Mouse (Mus musculus): ENCODE measurements at regions not wholly inside any gene's neighbourhood (a gene's known extent, or its start where the extent isn't known, plus 50 kb on each side); places are given as distances from the start of the nearest gene placed in this dataset.

DNA sequence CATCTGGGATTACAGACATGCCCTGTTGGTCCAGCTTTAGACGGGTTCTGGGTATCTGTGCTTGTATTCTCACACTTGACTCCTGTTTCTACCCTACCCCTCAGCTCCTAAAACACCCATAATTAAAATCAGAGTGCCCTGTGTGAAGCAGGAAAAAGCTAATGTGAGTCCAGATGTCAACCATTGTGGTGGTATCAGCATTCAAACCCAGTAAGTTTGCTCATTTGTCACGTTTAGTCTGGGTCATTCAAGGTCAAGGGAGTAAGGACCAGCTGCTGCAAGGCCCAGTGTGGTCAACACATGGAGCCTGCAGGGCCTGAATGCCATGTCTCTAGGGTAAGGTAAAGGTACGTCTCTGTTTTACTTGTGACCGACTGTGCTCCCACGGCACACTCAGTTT lies 188.9 kb downstream of the Uaca start:
- Histone ChIP-seq H3K4me1 (ENCODE audit: control insufficient read depth in 1 of 2, insufficient read depth in 2 of 2) (no peaks in the 10 kb centered on the region), H3K27me3 (replicated peaks) (peaks cover 7% of the 10 kb centered on the region), H3K79me2 (replicated peaks; ENCODE audit: control insufficient read depth, extremely low read depth, insufficient read depth, poor library complexity, severe bottlenecking) (no peaks in the 10 kb centered on the region), H3K27ac (ENCODE audit: insufficient read depth, low read depth) (no peak overlapping the region), H3K4me3 (replicated peaks in 1 of 3; ENCODE audit: low read depth in 2 of 3, low read length in 2 of 3, poor library complexity in 1 of 3) (no peak overlapping the region), H3K4me2 (ENCODE audit: insufficient read depth, low read depth, poor library complexity, severe bottlenecking) (no peak overlapping the region), H3K9ac (ENCODE audit: insufficient read depth, low read depth) (no peak overlapping the region), H3K36me3 (replicated peaks in 1 of 2; ENCODE audit: control insufficient read depth in 1 of 2, insufficient read depth in 1 of 2, low read length in 1 of 2) (no peaks in the 10 kb centered on the region), H3K9me3 (replicated peaks; ENCODE audit: low read length) (peaks cover 3% of the 10 kb centered on the region)
- dilution Hi-C loops (cut with MboI; ENCODE audit: extremely low pct_ligation_motif_present, extremely low pct_unique_long_range_greater_than_20kb, low sequenced_read_pairs), result no loop called here
- in situ Hi-C loops (cut with MboI; ENCODE audit: low pct_ligation_motif_present, low pct_unique_long_range_greater_than_20kb, low sequenced_read_pairs), result no loop called here
- TF ChIP-seq SIN3A (IDR thresholded peaks at IDR 0.05; ENCODE audit: low read length) (no peak), ZKSCAN1 (IDR thresholded peaks at IDR 0.05; ENCODE audit: borderline replicate concordance, low read depth, low read length) (no peak), IRF4 (IDR thresholded peaks at IDR 0.05; ENCODE audit: low read depth, low read length) (no peak), USF1 (IDR thresholded peaks at IDR 0.05; ENCODE audit: low read depth, low read length) (no peak), BHLHE40 (IDR thresholded peaks at IDR 0.05; ENCODE audit: low read depth, low read length) (no peak), MAFK (IDR thresholded peaks at IDR 0.05; ENCODE audit: insufficient replicate concordance, low read length) (no peak), CHD1 (IDR thresholded peaks at IDR 0.05; ENCODE audit: low read depth, low read length) (no peak), ZC3H11A (IDR thresholded peaks at IDR 0.05; ENCODE audit: low read depth, low read length) (no peak), ZNF384 (IDR thresholded peaks at IDR 0.05; ENCODE audit: low read depth, low read length) (no peak), NELFE (IDR thresholded peaks at IDR 0.05; ENCODE audit: low read depth, low read length) (no peak), RCOR1 (conservative IDR thresholded peaks at IDR 0.05; ENCODE audit: low read depth, low read length) (no peak), SMC3 (IDR thresholded peaks at IDR 0.05; ENCODE audit: low read depth, low read length) (no peak), UBTF (IDR thresholded peaks at IDR 0.05; ENCODE audit: low read depth, low read length) (no peak), GABPA (IDR thresholded peaks at IDR 0.05; ENCODE audit: insufficient replicate concordance, low read depth, low read length) (no peak), POLR2A (IDR thresholded peaks at IDR 0.05; ENCODE audit: low read depth, low read length) (no peak), POLR2AphosphoS2 (IDR thresholded peaks at IDR 0.05; ENCODE audit: low read depth, low read length) (no peak), MAZ (IDR thresholded peaks at IDR 0.05; ENCODE audit: low read depth, low read length) (no peak)
- DNase-seq (ENCODE audit: extremely low read depth), result no peak

GRCm38 (mm10) chr9:60988113-60988512 lies 193.8 kb downstream of the Uaca start:
- in situ Hi-C loops (cut with MboI; ENCODE audit: low pct_ligation_motif_present, low pct_unique_long_range_greater_than_20kb, low sequenced_read_pairs), result no loop called here
- no peak overlapping the region for H3K4me3 ChIP-seq (replicated peaks in 1 of 3; ENCODE audit: low read depth in 2 of 3, low read length in 2 of 3, poor library complexity in 1 of 3)
- no peak overlapping the region for H3K4me2 ChIP-seq (ENCODE audit: insufficient read depth, low read depth, poor library complexity, severe bottlenecking)
- DNase-seq (ENCODE audit: extremely low read depth), result no peak
- no peak overlapping the region for H3K9ac ChIP-seq (ENCODE audit: insufficient read depth, low read depth)
- TF ChIP-seq UBTF (IDR thresholded peaks at IDR 0.05; ENCODE audit: low read depth, low read length) (no peak), RCOR1 (conservative IDR thresholded peaks at IDR 0.05; ENCODE audit: low read depth, low read length) (no peak), ZKSCAN1 (IDR thresholded peaks at IDR 0.05; ENCODE audit: borderline replicate concordance, low read depth, low read length) (no peak)
- no peaks in the 10 kb centered on the region for H3K9me3 ChIP-seq (replicated peaks; ENCODE audit: low read length)
- no peaks in the 10 kb centered on the region for H3K36me3 ChIP-seq (replicated peaks in 1 of 2; ENCODE audit: control insufficient read depth in 1 of 2, insufficient read depth in 1 of 2, low read length in 1 of 2)
- peaks cover 11 to 25% of the 10 kb centered on the region in 2 experiments for H3K4me1 ChIP-seq (ENCODE audit: control insufficient read depth in 1 of 2, insufficient read depth in 2 of 2)
- no peak overlapping the region for H3K27ac ChIP-seq (ENCODE audit: insufficient read depth, low read depth)
- dilution Hi-C loops (cut with MboI; ENCODE audit: extremely low pct_ligation_motif_present, extremely low pct_unique_long_range_greater_than_20kb, low sequenced_read_pairs), result no loop called here
- peaks cover 5% of the 10 kb centered on the region for H3K27me3 ChIP-seq (replicated peaks)
- no peaks in the 10 kb centered on the region for H3K79me2 ChIP-seq (replicated peaks; ENCODE audit: control insufficient read depth, extremely low read depth, insufficient read depth, poor library complexity, severe bottlenecking)
